Mouse (Mus musculus): ENCODE results near the gene Zer1.
"Not testable (repeated sequence)": the region's sequence is repeated elsewhere in the genome, so short reads cannot be mapped to it uniquely, and the experiment has no call there.

Zer1 gene

GRCm38 (mm10) chr2:30076959-30077358 is 47.4 kb downstream of the Zer1 start:
- no peak for DNase-seq

DNA sequence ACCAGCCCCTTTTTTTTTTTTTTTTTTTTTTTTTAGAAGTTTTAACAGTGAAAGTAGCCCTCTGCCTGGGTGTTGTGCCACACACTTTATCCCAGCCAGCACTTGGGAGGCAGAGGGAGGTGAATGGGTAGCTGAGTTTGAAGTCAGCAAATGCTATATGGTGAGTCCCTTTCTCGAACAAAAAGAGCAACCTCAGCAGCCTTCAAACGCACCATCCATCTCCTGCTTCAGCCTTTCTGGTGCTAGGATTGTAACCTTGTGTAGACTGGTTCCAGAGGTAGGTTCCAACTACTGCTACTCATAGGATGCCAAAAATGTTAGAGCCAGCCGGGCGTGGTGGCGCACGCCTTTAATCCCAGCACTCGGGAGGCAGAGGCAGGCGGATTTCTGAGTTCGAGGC is 47.9 kb downstream of the Zer1 start:
- no peak for DNase-seq

DNA sequence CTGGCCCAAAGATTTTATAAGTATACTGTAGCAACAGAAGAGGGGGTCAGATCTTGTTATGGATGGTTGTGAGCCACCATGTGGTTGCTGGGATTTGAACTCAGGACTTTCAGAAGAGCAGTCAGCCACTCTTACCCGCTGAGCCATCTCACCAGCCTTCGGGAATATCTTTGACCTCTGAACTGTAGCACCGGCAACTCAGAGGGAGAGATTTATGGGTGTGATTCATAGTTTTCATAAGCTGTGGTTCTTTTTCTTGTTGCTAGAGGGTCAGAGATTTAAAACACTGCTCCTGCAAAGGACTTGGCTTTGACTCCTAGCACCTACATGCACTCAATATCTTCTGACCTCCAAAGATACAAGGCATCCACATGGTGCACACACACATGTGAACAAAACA is 48.8 kb downstream of the Zer1 start:
- no peak for DNase-seq

GRCm38 (mm10) chr2:30073285-30073684 is 51.1 kb downstream of the Zer1 start:
- DNase-seq, result no peak

- no peak for DNase-seq
Measured at GRCm38 (mm10) chr2:30072875-30073274, 51.5 kb downstream of the Zer1 start.

GRCm38 (mm10) chr2:30067962-30068361 is 56.4 kb downstream of the Zer1 start:
- no peak for DNase-seq

GRCm38 (mm10) chr2:30067031-30067888 is 57.1 kb downstream of the Zer1 start:
- DNase-seq, result peak; percentile 44 to 47

- peak; percentile 92 to 93 for DNase-seq
Measured at GRCm38 (mm10) chr2:30066046-30066901, 58.1 kb downstream of the Zer1 start.

GRCm38 (mm10) chr2:30064298-30064697 is 60.1 kb downstream of the Zer1 start:
- no peak for DNase-seq

DNA sequence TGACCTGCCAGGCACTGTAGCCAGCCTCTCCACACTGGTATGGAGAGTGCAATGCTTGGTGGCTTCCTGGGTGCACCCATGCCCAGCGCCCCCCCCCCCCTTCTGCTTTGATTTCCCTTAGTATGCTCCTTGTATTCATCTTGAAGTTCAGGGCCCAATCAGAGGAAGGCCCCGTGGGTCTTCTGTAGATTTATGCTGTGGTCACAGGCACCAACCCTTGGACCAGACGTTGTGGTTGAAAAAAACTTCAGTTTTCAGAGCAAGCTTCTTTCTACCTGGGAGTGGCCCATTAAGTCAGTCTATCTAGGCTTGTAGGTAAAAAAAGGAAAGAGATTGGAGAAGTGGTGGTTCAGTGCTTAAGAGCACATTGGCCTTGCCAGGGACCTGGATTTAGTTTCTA is 60.6 kb downstream of the Zer1 start:
- DNase-seq, result no peak

DNA sequence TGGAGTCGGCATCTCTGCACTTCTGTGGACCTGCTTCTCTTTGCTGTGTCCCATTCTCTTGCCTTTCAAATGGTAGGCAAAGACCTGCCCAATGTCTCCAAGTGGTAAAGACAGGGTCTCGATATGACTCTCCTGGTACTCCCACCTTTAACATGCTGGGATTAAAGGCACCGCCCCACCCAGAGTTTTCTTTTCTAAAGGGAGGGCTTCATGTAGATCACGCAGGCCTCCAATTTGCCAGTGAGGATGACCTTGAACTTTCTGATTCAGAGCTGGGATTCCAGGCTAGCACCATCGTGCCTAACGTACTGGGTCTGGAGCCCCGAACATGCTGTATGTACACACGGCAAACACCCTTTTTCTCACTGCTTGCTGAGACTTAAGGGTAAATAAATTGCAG is 61.1 kb downstream of the Zer1 start:
- no peak for DNase-seq

DNA sequence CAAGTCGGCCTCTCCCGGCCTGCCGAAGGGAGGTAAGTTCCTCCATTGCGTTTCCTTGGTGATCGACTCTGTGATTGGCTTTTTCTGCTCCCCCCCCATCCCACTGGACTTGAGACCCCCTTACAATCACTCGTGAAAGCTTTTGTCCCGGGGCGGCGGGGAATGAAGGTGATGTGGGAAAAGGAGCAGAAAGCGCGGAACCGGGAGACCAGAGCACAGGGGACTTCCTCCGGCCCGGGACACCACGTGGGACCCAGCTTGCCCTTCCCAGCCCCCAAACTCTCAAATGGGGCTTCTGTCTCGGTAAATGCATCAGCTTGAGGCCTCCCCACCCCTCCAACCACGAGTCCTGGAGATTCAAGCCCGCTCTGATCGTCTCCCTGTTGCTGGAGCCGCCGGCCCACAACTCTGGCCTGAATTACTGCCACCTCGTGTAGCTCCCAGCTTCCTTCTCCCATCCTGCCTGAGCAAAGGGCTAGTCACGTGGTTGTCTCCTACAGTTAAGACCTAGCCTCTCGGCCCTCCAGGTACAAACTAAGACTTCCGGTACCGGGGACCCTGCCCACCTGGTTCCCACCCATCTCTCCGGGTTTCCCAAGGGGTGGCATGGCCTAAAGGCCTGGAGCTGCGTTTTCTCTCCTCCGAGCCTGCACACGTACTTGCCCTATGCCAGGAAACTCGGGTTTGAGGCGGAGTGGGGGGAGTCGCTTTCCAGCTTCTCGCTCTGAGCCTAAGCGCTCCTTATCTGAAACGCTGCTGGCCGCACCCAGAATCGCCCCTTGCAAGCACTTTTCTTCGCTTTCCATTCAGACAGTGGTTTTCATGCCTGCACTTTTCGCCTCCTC is 61.9 kb downstream of the Zer1 start:
- peak; percentile 48 to 55 for DNase-seq

GRCm38 (mm10) chr2:30061215-30062166 is 62.9 kb downstream of the Zer1 start:
- DNase-seq, result peak; percentile 61 to 76

- DNase-seq, result no peak
Measured at GRCm38 (mm10) chr2:30058418-30058817, 66.0 kb downstream of the Zer1 start.

DNA sequence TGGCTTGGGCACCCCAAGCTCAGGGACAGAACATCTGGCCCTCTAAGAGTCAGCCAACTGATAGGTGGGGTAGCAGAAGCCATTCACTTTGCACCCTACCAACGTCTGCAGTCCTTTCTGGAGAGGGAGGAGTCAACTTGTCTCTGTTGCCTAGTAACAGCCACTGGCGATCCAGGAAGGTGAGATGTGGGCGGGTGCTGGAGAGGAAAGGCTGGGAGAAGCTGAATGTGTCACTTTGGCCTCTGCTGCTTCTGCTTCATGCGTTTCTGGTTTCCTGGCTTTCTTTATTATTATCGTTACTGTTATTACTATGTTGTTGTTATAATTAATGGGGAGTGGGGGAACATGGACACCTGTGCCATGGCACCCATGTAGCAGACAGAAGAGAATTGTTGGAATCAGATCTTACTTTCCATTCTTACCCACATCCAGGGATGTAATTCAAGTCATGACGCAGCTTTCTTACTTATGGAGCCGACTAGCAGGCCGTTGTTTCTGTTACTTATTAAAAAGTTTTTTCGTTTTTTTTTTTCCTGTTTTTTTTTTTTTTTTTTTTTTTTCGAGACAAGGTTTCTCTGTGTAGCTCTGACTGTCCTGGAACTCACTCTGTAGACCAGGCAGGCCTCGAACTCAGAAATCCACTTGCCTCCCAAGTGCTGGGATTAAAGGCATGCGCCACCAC is 67.0 kb downstream of the Zer1 start, which contains the start of gene Set:
Gene Set, plus strand, starts transcription at position 156 of the 682 bp plus-strand sequence.
- DNase-seq, result no peak

DNA sequence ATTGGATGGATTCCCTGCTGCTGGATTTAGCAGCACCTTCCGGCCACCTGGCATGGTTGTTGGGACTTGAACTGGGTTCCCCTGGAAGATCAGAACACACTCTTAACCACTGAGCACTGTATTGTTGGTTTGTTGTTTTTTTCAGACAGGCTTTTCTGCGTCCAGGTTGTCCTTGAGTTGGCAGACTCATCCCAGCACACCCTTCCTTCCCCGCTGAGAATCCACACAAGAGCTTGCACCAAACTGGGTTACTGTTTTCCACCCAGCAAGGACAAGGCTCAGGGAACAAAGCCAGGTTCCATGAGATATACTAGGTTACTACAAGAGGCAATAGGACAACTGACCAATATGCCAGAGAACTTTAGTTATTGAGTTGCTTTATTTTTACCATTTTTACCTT is 67.6 kb downstream of the Zer1 start:
- no peak for DNase-seq

DNA sequence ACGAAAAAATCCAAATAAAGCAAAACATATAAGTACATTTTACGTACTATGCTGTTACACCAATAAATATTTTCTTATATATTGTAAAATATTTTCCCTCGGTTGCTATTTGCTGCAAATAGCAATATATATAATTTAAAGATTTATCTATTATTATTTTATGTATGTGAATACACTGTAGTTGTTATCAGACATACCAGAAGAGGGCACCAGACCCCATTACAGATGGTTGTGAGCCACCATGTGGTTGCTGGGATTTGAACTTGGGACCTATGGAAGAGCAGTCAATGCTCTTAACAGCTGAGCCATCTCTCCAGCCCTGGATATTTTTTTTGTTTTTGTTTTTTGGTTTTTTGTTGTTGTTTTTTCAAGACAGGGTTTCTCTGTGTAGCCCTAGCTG is 69.1 kb downstream of the Zer1 start:
- DNase-seq, result not testable (repeated sequence)

GRCm38 (mm10) chr2:30051992-30052761 is 72.2 kb downstream of the Zer1 start:
- no peak for DNase-seq

GRCm38 (mm10) chr2:30049831-30050230 is 74.6 kb downstream of the Zer1 start:
- DNase-seq, result no peak

Data from thymus, adult 18-20 months (tissue).